Mouse (Mus musculus): ENCODE measurements around the gene Fbxw2. TPM values are rescaled to one million over a fixed set of nuclear protein-coding genes. Genes with fewer than 3 reads are reported as not detected.
A peak's percentile ranks its signal among the peaks of the same experiment; 100 is the strongest.
"Not testable (repeated sequence)": the region's sequence is repeated elsewhere in the genome, so short reads cannot be mapped to it uniquely, and the experiment has no call there.

The Fbxw2 gene
- polyA plus RNA-seq, 1 experiment: 55.3 TPM

DNA sequence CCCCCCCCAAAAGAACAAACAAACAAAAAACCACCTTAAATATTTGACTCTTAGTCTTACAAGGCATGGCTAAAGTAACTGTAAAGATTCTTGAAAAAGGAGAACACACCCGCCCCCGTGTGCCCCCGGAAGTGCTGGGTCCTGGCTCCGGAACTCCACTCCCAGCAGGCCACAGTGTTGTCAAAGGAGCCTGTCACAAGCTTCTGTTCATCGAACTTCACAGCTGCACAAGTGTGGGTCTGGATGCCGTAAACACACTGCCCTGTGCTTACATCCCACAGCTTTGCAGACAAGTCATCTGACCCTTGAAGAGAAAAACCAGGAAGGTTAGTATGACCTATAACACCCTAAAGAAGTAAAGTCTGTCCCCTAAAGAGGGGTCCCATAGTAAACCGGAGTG is 13.4 kb downstream of the Fbxw2 start:
- DNase-seq (ENCODE audit: low read depth): no peak

DNA sequence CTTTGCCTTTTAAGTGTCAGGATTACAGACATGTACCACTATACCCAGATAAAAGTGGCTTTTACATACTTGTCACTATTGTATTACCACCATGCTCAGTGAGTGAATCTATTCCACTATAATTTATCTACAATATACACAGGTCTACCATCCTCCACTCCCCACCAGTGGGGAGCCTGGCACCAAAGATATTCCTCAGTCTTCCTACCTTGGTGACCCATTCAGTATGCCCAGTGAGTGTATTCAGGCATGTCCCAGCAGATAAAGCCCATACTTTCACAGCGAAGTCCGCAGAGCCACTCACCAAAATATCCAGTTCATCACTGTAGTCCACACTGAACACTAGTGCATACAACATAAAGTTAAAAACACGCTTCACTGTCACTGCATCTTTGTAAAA is 15.3 kb downstream of the Fbxw2 start:
- no peak for DNase-seq (ENCODE audit: low read depth)

DNA sequence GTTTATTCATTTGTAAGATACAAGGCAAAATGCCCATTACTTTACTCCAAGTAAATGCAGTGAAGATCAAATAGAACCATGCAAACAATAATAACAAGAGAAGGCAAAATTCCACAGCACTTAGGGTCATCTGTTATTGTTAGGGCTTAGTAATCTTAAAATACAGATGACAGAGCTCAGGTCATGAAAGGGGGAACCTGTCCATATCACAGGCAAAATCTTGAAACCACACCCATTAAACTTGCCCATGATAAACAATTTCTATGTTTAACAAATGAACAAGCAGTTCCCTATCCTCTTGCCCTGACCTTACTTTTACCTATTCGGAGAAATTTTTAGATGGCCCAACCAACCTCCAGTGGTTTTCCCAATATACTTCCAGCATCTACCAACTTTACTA is 16.5 kb downstream of the Fbxw2 start:
- no peak for DNase-seq (ENCODE audit: low read depth)

DNA sequence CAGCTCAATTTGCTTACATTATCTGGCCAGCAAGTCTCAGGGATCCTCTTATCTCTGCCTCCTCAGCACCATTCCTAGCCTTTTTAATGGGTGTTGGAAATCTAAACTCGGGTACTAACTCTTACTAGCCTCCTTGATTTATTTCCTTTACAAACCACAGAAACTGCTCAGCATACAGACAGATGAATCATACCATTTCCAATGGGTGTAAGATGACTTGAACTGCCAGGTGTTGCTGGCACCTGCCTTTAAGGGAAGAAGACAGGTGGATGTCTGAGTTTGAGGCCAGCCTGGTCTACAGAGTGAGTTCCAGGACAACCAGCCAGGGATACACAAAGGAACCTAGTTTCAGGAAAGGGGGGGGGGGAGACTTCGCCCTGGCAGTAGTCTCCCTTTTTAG is 18.1 kb downstream of the Fbxw2 start:
- no peak for DNase-seq (ENCODE audit: low read depth)

DNA sequence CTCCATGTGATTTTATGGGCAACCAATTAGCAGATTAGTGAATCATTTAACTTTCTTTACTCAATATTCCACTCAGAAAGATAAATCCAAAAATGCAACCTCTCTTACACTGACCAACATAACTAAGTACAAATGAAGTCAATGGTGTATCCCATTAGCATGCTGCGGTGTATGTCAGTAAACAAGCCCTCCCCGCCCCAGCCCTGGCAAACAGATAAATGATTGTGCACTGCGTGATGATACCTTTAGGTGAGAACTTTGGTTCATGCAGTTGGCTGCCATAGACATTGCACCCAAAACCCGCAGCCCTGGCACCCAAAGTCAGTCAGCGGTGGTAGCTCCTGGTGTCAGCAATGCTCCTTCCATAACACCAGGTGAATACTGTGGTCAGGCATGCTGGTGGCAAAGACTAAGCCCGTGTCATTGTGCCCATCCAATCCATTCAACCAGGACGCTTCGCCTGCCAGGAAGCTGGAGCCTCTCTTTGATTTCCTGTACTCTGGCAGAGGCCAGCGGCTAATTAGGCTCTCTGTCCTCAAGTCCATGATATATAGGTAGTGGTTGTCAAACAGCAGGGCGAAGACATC is 20.7 kb downstream of the Fbxw2 start:
- no peak for DNase-seq (ENCODE audit: low read depth)

DNA sequence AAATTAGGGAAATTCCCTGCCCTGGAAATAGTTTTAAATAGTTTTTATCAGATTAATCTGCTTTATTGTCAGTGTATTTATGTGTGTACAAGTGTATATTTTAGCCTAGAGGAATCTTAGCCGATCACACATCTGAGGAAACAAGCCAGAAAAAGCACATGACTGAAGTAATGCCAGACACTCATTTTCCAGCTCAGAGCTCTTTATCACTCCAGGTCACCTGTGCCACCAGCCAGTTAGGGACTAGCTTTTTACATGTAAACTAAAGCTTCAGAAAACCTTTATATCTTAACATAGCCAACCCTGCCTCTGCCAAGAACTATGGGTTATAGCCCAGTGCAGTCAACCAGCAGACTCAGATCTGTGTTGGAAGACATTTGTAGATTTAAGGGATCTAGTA is 21.3 kb downstream of the Fbxw2 start:
- DNase-seq (ENCODE audit: low read depth): no peak

DNA sequence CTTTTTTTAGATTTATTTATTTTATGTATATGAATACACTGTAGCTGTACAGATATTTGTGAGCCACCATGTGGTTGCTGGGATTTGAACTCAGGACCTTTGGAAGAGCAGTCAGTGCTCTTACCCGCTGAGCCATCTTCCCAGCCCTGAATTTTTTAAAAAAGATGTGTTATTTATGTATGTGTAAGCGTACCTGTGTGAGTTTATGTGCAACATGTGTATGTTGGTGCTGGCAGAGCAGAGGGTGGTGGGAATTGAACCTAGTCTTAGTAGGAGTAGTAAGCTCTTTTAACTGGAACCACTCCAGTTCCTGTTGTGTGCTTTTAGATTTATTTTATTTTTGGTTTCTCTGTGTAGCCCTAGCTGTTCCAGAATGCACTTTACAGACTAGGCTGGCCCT is 21.9 kb downstream of the Fbxw2 start:
- DNase-seq (ENCODE audit: low read depth): no peak

DNA sequence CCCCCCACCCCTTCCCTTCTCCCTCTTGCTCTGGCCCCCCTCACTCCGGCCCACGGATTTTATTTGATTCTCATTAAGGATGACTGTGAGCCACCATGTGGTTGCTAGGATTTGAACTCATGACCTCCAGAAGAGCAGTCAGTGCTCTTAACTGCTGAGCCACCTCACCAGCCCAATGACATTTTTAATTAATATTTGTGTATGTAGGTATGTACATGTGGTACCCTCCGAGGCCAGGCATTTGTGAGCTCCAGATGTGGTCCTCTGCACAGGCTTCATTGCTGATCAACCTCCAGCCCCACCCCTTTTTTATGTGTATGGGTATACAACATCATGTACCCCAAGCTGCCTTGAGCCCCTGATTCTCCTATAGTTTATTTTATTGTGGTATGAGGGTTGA is 22.4 kb downstream of the Fbxw2 start:
- DNase-seq (ENCODE audit: low read depth): no peak

DNA sequence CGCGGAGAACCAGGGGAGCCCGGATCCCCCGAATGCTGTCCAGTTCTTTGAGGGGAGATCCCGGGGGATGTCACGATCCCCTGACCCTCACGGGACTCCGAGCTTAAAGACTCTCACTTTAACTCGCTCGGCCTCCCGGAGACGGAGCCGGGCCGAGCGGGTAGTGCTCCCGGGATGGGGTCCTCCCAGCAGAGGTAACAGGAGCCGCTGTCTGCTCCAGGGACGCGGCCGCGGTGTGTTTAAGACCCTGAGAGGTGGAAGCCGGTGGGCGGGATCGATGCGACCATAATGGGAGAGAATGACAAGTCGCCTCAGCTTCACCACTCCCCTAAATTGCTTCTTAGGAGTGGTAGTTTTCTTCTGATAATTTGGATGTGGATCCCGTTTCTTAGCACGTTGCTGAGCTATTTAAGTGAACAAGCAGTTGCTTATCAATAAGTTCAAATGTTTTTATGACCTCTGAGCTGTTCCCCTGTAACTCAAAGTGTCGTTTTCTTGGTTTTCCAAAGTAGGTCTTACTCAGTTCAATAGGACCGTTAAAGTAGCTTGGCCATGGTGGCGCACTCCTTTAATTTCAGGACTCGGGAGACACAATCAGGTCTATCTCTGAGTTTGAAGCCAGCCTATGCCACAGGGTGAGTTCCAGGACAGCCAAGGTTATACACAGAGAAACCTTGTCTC is 23.4 kb downstream of the Fbxw2 start:
- DNase-seq (ENCODE audit: low read depth): not testable (repeated sequence)

DNA sequence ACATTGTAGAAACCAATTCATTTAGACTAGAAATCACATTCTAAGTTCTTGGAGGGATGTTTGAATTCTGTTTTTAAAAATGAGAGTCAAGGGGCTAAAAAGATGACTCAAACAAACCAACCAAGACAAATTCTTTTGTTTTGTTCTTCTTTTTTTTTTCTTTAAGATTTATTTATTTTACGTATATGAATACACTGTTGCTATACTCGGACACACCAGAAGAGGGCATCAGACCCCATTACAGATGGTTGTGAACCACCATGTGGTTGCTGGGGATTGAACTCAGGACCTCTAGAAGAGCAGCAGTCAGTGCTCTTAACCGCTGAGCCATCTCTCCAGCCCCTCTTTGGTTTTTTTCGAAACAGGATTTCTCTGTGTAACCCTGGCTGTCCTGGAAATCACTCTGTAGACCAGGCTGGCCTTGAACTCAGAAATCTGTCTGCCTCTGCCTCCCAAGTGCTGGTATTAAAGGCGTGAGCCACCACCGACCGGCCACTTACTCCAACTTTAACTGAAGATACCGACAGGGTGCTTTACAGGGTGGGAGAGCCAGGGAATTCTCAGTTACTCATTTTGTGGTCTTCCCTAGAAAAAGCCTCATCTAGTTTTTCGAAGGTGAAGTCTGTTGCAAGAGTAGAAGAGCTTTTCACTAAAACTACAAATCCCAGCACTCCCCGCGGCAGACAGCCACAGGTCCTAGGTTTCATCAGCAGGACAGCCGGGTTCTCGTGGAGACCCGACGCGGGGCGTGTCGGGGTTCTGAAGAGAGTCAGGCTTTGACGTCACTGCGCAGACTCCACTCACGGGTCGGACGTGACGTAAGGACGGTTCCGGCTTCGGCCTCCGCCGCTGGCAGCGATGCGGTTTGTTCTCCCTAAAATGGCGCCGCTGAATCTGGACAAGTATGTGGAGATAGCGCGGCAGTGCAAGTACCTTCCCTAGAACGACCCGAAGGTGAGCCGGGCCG is 24.3 kb downstream of the Fbxw2 start:
- peak; percentile 95 for DNase-seq (ENCODE audit: low read depth)

DNA sequence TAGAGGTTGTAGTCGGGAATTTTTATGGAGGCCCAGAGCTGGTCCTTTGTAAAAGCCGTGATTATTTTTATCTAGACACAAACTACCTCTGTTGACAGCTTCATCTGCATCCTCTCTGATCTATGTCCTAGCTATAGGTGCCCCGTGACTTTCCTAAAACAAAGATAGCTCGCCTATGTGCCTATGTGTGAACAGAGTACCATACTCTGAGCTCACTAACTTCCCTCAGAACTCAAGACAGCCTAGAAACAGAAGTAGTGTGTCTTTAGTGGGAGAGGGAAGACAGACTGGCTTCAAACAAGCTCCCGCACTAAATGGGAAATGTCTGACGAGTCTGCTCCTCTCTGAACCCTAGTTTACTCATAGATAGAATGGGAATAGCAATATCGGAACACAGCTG is 25.7 kb downstream of the Fbxw2 start:
- no peak for DNase-seq (ENCODE audit: low read depth)

DNA sequence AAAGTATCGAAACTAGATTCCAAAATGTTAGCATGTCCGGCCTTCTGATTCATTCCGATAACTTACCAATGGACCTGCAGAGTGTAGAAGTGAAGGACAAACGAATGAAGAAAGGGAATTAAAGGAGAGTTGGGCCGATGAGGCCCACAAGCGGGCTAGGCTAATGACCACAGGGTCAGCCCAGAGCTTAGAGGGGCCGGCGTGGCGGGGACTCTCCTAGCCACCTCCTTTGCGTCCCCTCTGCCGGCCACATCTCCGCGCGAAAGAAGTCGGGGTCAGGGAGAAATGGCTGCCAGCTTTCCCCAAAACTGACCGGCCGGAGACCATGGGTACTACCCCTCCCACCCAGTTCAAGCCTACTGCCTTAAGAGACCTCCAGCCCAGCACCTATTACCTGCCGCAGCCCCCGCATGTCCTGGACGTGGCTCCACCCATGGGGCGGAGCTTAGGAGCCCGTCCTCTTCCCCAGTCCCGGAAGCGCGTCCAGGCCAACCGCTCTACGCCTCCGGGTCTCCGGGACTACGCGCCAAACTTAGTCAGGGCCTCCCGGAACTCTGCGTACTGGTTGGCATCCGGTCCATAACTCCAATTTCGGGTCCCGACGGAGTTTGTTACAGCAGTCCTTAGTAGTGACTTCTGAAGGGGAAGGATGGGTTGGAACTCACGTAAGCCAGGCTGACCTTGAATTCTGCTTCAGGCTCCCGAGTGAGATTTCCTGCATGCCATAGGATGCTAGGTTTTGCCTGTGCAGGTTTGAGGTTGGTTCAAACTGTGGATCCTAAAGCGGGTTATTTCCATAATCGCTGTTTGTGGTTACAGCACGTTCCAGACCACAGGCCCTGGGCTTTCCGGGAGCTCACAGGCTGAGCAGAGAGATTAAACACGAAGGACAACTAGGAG is 26.5 kb downstream of the Fbxw2 start, which contains the start of gene Rabepk:
TSS of gene Rabepk (minus strand) at position 556 of the 900 bp plus-strand sequence.
- no peak for DNase-seq (ENCODE audit: low read depth)

DNA sequence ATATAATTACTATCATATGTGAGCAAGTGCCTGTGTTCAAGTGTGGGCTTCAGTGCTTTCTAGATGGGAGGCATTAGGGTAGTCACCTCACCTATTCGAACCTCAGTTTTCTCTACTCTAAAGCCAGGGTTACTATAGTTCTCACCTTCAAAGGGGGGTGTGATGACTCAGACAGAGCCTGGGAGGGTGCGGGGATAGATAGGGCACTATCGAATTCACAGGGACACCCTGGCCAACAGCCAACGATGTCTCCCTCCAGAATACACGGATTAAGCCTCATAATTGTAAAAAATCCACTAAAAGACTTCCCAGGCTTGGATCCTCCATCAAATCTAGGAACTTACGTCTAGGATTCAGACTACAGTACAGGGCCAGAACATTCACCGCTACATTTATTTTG is 30.7 kb downstream of the Fbxw2 start:
- no peak for DNase-seq (ENCODE audit: low read depth)

DNA sequence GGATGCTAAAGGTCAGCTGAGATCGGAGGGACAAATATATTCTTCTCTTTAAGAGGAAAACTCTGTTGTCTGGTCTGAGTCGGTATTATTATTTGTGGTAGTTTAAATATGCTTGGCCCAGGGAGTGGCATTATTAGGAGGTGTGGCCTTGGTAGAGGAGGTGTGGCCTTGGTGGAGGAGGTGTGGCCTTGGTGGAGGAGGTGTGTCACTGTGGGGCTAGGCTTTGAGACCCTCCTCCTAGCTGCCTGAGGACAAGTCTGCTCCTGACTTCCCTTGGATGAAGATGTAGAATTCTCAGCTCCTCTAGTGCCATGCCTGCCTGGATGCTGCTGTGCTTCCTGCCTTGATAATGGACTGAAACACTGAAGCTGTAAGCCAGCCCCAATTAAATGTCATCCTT is 31.6 kb downstream of the Fbxw2 start:
- no peak for DNase-seq (ENCODE audit: low read depth)

DNA sequence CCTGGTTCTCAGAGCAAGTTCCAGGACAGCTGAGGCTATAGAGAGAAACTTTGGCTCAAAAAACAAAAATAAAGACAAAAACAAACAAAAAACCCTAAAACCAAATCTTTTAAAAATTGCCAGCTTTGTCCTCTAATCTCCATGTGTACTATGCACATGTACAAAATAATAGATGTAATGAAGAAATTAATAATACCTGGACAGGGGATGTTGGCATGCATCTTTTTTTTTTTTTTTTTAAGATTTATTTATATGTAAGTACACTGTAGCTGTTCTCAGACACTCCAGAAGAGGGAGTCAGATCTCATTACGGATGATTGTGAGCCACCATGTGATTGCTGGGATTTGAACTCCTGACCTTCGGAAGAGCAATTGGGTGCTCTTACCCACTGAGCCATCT is 33.6 kb downstream of the Fbxw2 start:
- DNase-seq (ENCODE audit: low read depth): not testable (repeated sequence)

DNA sequence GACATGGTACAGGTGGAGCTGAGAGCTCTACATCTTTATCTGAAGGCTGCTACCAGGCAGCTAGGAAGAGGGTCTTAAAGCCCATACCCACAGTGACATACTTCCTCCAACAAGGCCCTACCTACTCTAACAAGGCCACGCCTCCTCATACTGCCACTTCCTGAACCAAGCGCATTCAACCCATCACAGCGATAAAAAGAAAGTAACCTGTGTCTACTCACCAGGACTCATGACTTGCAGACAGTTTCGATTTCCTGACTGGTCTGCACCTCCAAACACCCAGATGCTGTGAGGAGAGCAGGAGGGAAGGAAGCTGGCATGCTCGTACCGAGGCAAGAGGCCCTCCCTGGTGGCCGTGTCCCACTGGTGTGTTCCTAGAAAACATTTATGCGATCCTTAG is 35.8 kb downstream of the Fbxw2 start:
- DNase-seq (ENCODE audit: low read depth): no peak

DNA sequence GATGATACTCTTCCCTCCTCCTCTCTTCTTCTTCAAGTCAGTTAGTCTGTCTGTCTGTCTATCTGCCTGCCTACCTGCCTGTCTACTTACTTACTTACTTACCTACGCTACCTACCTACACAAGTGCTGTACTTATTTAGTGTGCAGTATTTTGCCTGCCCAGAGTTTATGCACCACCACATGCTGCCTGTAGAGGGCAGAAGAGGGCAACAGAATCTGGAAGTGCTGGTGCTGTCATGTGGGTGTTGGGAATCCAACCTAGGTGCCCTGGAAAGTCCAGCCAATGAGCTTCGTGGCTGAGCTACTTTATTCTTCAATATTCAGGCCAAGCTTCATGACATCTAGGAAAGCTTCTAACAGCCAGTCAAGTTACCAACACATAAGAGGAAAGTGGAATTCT is 42.0 kb downstream of the Fbxw2 start:
- DNase-seq (ENCODE audit: low read depth): no peak

DNA sequence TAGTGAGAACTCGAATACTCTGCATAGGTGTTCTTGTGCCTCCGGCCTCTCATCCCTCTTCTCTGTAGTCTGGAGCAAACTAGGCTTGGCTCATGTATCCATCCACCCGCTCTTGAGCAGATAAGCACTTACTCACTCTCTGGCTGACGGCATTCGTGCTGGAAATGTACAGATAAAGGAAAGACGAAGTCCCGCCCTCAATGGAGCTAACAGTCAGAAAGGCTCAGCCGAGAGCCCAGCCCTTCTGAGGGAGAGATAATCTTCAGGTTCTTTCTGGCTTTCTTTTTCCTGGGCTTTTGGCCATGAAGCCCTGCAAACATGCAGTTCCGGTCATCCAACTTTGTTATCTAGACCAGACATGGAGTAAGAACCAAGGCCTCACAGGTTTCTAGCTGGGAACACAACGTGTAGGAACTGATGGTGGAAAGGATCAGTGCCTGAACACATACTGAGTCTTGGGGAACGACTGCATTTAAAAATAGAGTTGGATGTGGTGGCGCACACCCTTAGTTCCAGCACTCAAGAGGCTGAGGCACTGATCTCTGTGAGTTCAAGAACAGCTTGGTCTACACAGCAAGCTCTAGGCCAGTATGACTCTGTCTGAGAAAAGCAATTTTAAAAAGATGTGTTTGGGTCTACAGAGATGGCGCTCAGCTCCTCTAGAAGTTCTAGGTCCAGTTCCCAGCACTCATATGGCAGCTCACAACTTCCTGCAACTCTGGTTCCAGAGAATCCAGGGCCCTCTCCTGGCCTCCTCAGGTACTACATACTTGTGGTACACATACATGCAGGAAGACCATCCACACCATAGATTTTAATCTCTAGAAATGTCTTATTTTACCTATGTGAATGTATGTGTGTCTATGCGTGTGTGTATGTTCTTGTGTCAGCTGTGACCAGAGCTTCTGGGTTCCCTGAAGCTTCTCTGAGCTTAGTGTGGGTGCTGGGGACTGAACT is 42.8 kb downstream of the Fbxw2 start:
- DNase-seq (ENCODE audit: low read depth): no peak

DNA sequence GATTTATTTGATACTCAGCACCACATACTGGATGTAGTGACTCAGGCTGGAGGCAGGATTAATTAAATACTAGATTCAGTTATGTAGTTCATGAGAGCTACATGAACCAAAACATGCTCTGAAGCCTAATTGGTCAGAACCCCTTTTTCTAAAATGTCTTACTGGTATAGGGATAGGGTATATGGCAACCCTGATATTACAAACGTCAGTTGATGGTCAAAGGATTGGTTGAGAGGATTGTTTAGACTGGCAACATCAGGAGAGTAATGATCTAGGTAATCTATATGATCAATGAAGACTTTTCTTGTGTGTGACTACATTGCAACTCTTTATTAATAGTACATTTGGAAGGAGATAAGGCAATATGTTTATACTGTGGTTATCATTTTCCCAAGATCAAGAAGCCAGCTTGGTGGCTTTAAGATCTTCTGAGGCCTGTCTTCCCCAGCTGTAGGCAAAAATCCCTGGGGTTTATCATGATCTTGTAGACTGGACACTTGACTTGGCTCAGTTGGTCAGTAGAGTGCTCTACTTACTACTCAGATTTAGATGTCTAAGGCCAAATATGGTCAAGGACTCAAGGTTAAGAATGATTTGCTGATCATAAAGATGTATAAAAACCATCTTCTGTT is 48.8 kb downstream of the Fbxw2 start:
- DNase-seq (ENCODE audit: low read depth): no peak

DNA sequence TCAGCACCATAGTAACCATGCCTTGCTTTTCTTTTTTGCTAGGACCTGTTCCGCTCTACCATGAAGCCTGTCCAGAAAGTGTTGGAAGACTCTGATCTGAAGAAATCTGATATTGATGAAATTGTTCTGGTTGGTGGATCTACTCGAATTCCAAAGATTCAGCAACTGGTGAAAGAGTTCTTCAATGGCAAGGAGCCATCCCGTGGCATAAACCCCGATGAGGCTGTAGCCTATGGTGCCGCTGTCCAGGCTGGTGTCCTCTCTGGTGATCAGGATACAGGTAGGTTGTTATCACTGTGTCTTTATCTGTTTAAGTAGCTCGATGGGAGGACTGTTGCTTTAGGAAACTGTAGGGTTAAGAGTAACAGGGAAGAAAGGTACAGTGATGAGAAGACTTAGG is 51.6 kb downstream of the Fbxw2 start:
- no peak for DNase-seq (ENCODE audit: low read depth)

Data from gonadal fat pad, adult 2 months (tissue).